Mouse (Mus musculus): ENCODE measurements around the gene Kdm8. TPM values are rescaled to one million over a fixed set of nuclear protein-coding genes. Genes with fewer than 3 reads are reported as not detected.

The Kdm8 gene
- polyA plus RNA-seq, 1 experiment from 2014 or later, result 6.3 TPM

DNA sequence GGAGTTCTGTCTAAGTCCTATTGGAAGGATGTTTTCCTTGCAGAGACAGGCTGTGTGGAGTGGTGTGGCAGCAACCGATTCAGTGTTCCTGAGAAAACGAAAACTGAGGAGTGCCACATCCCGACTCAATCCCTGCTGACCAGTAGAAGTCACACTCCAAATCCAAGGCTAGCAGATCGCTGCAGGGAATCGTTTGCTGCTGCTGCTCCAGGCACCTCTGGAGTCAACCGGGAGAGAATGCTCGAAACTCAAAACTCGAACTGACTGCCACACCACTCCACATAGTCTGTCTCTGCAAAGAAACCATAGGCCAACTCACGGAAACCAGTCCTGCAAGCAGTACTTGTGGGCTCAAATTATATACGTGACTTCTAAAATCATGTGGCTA is 406 bp upstream of the Kdm8 start:
- no peaks in the 10 kb centered on the region for H3K36me3 ChIP-seq (ENCODE audit: control insufficient read depth, insufficient read depth)
- peak overlapping the region; percentile 79 for H3K4me3 ChIP-seq (ENCODE audit: low read length)
- 25% methylated on average over 10 of the region's 10 CpGs for WGBS
- peak overlapping the region; percentile 88 for H3K4me2 ChIP-seq (ENCODE audit: low read depth, low read length)
- peak overlapping the region; percentile 87 for H3K9ac ChIP-seq (ENCODE audit: low read length)
- peak overlapping the region; percentile 97 for H3K27ac ChIP-seq (ENCODE audit: low read length)
- peaks cover 10% of the 10 kb centered on the region for H3K4me1 ChIP-seq (ENCODE audit: control insufficient read depth, insufficient read depth, low read length)
- no peaks in the 10 kb centered on the region for H3K27me3 ChIP-seq (ENCODE audit: control insufficient read depth, insufficient read depth, low read length)
- peak; percentile 4; the same call in 1 of the 2 replicates for ATAC-seq (replicated peaks; ENCODE audit: extremely low read depth, insufficient read depth, low FRiP score)
- H3K9me3 ChIP-seq (replicated peaks; ENCODE audit: control insufficient read depth, low read length), result peaks cover 4% of the 10 kb centered on the region

DNA sequence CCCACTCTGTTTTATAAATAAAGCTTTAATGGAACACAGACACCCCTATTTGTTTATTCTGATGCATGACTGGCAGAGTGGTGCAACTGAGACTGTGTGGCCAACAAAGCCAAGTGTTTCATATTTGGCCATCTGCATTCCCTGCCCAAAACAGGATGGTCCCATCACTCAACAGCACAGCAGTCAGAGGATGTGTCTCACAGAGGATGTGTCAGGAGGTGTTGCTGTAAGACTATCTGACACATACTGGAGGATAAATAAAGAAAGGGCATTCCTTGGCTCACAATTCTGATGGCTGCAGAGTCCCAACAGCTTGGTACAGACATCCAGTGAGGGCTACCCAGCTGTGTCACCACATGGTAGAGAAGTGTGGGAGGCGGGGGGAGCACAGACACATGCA is 6.2 kb downstream of the Kdm8 start:
- no peaks in the 10 kb centered on the region for H3K9me3 ChIP-seq (replicated peaks; ENCODE audit: control insufficient read depth, low read length)
- H3K36me3 ChIP-seq (ENCODE audit: control insufficient read depth, insufficient read depth), result 0 out of 2 replicates have a peak, but pooled peaks cover 4% of the 10 kb centered on the region
- 68% methylated on average over 1 of the region's 1 CpGs for WGBS
- no peak overlapping the region for H3K4me2 ChIP-seq (ENCODE audit: low read depth, low read length)
- no peaks in the 10 kb centered on the region for H3K27me3 ChIP-seq (ENCODE audit: control insufficient read depth, insufficient read depth, low read length)
- ATAC-seq (replicated peaks; ENCODE audit: extremely low read depth, insufficient read depth, low FRiP score), result no peak
- no peak overlapping the region for H3K4me3 ChIP-seq (ENCODE audit: low read length)
- no peak overlapping the region for H3K27ac ChIP-seq (ENCODE audit: low read length)
- H3K4me1 ChIP-seq (ENCODE audit: control insufficient read depth, insufficient read depth, low read length), result peaks cover under 1% of the 10 kb centered on the region
- H3K9ac ChIP-seq (ENCODE audit: low read length), result no peak overlapping the region

DNA sequence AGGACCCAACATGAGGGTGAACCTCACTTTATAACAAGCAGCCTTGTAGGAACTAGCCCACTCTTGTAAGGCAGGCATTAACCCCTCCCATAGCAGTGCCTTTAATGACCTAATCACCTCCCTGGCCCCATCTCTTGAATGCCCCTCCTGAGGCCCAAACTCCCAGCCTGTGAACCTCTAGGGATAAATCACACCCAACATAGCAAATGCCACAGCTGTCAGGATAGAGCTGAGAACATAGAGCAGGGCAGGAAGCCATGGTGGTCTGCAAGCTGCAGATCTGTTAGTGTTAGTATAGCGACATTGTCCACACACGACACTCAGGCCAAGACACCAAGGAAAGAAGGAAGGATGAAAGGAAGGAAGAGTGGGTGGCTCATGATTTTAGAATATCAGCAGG is 6.6 kb downstream of the Kdm8 start:
- 65% methylated on average over 2 of the region's 2 CpGs for WGBS
- ATAC-seq (replicated peaks; ENCODE audit: extremely low read depth, insufficient read depth, low FRiP score), result no peak
- Histone ChIP-seq H3K4me3 (ENCODE audit: low read length) (no peak overlapping the region), H3K9ac (ENCODE audit: low read length) (no peak overlapping the region), H3K27ac (ENCODE audit: low read length) (no peak overlapping the region), H3K4me2 (ENCODE audit: low read depth, low read length) (no peak overlapping the region), H3K4me1 (ENCODE audit: control insufficient read depth, insufficient read depth, low read length) (no peaks in the 10 kb centered on the region), H3K36me3 (ENCODE audit: control insufficient read depth, insufficient read depth) (0 out of 2 replicates have a peak, but pooled peaks cover 4% of the 10 kb centered on the region), H3K9me3 (replicated peaks; ENCODE audit: control insufficient read depth, low read length) (no peaks in the 10 kb centered on the region), H3K27me3 (ENCODE audit: control insufficient read depth, insufficient read depth, low read length) (no peaks in the 10 kb centered on the region)

DNA sequence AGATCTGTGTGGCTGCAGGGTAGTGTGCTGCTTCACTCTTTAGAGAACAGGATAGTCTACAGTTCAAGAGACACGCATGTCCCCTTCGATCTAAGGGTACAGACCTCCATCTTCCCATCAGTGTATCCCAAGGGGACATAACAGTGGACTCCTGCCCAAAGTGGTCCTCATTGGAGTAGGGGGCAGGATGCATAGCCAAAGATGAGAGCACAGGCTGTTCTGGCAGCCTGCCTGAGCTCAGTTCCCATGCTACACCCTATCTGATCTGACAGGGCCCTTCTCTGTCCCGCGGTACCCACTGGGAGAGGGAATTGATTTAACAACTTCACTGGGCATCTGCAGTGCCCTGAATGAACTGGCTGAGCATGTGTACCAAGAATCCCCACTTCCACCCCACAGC is 9.2 kb downstream of the Kdm8 start:
- Histone ChIP-seq H3K36me3 (ENCODE audit: control insufficient read depth, insufficient read depth) (0 out of 2 replicates have a peak, but pooled peaks cover 4% of the 10 kb centered on the region), H3K27ac (ENCODE audit: low read length) (no peak overlapping the region), H3K9ac (ENCODE audit: low read length) (no peak overlapping the region), H3K4me2 (ENCODE audit: low read depth, low read length) (no peak overlapping the region), H3K27me3 (ENCODE audit: control insufficient read depth, insufficient read depth, low read length) (no peaks in the 10 kb centered on the region), H3K4me1 (ENCODE audit: control insufficient read depth, insufficient read depth, low read length) (no peaks in the 10 kb centered on the region), H3K4me3 (ENCODE audit: low read length) (no peak overlapping the region), H3K9me3 (replicated peaks; ENCODE audit: control insufficient read depth, low read length) (no peaks in the 10 kb centered on the region)
- 85% methylated on average over 4 of the region's 4 CpGs for WGBS
- ATAC-seq (replicated peaks; ENCODE audit: extremely low read depth, insufficient read depth, low FRiP score), result no peak

DNA sequence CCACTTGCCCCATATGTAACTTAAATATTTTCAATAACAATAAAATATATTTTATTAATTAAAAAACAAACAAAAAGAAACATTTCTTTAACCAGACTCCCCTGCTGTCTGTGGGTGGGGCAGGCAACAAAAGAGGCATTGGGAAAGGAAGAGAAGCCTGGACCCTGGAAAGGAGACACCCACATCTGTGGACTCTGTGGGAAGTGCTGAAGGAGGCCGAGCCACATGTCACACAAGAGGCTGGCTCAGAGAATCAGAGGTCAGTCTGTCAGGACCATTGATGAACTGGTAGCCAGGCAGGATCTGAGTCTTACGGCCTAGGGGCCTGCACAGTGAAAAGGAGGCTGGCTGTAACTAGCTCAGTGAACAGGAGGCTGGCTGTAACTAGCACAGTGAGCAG is 17.7 kb downstream of the Kdm8 start:
- no peaks in the 10 kb centered on the region for H3K4me1 ChIP-seq (ENCODE audit: control insufficient read depth, insufficient read depth, low read length)
- H3K9ac ChIP-seq (ENCODE audit: low read length), result no peak overlapping the region
- ATAC-seq (replicated peaks; ENCODE audit: extremely low read depth, insufficient read depth, low FRiP score), result no peak
- no peak overlapping the region for H3K4me2 ChIP-seq (ENCODE audit: low read depth, low read length)
- H3K36me3 ChIP-seq (ENCODE audit: control insufficient read depth, insufficient read depth), result peaks cover 12% of the 10 kb centered on the region
- no peaks in the 10 kb centered on the region for H3K9me3 ChIP-seq (replicated peaks; ENCODE audit: control insufficient read depth, low read length)
- H3K27me3 ChIP-seq (ENCODE audit: control insufficient read depth, insufficient read depth, low read length), result no peaks in the 10 kb centered on the region
- no peak overlapping the region for H3K4me3 ChIP-seq (ENCODE audit: low read length)
- 73% methylated on average over 2 of the region's 2 CpGs for WGBS
- H3K27ac ChIP-seq (ENCODE audit: low read length), result no peak overlapping the region

DNA sequence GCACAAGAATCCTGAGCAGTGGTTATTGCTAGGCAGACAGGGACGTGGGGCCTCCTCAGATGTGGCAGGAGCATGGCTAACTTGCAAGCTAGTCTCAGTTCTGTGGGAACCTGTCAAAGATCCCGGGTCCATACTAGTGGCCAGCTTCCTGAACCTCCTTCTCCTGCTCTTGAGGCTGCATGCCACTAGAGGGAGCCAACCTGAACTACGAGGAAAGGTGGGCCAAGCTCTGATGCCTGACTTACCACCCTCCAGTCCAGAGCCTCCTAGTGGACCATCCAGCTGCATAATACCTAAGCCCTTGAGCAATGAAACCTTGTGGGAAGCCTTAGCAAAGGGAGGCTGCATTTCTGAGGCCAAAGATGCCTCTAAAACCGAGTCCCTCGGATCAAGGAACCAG is 25.5 kb downstream of the Kdm8 start:
- 24% methylated on average over 5 of the region's 5 CpGs for WGBS
- Histone ChIP-seq H3K9ac (ENCODE audit: low read length) (no peak overlapping the region), H3K27me3 (ENCODE audit: control insufficient read depth, insufficient read depth, low read length) (no peaks in the 10 kb centered on the region), H3K27ac (ENCODE audit: low read length) (no peak overlapping the region), H3K4me1 (ENCODE audit: control insufficient read depth, insufficient read depth, low read length) (peaks cover 25% of the 10 kb centered on the region), H3K4me2 (ENCODE audit: low read depth, low read length) (no peak overlapping the region), H3K36me3 (ENCODE audit: control insufficient read depth, insufficient read depth) (peaks cover 31% of the 10 kb centered on the region), H3K9me3 (replicated peaks; ENCODE audit: control insufficient read depth, low read length) (no peaks in the 10 kb centered on the region), H3K4me3 (ENCODE audit: low read length) (no peak overlapping the region)
- 0 out of 2 replicates have a peak, but pooled peaks have one; percentile 7 for ATAC-seq (replicated peaks; ENCODE audit: extremely low read depth, insufficient read depth, low FRiP score)

DNA sequence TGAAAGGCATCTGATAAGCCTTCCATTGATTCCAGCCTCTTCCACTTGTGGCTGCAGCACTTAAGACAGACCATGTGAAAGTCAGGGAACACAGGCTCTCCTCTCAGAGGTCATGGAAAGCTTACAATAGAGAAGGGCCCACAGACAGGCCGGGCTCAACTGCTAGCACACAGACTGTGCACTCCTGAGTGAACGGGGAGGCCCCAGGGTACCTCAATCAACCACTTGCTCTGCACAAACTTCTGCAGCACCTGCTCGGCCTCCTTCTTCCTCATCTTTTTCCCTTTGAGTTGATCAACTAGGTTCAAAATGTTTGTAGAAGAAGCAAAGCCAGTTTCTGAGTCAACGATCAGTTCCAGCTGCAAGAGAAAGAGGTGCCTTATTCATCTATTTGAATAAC is 26.4 kb downstream of the Kdm8 start:
- Histone ChIP-seq H3K4me2 (ENCODE audit: low read depth, low read length) (no peak overlapping the region), H3K36me3 (ENCODE audit: control insufficient read depth, insufficient read depth) (peaks cover 29% of the 10 kb centered on the region), H3K27me3 (ENCODE audit: control insufficient read depth, insufficient read depth, low read length) (no peaks in the 10 kb centered on the region), H3K4me3 (ENCODE audit: low read length) (no peak overlapping the region), H3K9ac (ENCODE audit: low read length) (no peak overlapping the region), H3K9me3 (replicated peaks; ENCODE audit: control insufficient read depth, low read length) (no peaks in the 10 kb centered on the region), H3K27ac (ENCODE audit: low read length) (no peak overlapping the region), H3K4me1 (ENCODE audit: control insufficient read depth, insufficient read depth, low read length) (peaks cover 35% of the 10 kb centered on the region)
- no peak for ATAC-seq (replicated peaks; ENCODE audit: extremely low read depth, insufficient read depth, low FRiP score)
- WGBS, result 79% methylated on average over 4 of the region's 4 CpGs

DNA sequence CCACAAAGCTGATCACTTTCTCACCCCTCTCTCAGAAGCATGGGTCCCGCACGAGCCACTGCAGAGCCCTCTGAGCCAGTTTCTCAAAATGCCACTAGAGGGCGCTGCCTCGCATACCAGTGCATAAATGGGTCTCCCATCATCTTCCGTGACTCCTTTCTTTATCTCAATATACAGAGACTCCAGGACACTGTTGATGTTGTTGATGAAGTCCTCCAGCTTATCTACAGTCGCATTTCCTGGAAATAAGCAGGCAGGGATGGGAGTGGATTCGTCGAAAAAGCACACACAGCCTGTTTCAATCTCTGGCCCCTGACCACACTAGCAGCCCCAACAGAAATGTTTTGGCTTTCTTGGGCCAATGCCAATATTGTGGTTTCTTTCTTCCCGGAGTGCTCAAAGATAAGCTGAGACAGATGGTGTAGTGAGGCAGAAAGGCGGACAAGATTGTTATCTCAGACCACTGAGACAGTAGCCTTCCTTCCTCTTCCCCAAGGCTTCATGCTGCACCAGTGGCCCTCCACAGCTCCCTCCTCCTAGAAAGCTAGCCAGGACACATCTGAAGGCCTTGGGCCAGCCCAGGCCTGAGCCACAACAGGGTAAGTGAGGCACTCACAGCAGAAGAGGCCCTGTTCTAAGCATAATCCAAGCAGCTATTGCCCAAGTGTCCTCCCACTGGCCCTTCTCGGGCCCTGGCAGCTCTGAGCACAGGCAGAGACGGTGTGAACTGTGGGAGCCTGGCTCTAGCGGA is 27.7 kb downstream of the Kdm8 start:
- no peaks in the 10 kb centered on the region for H3K9me3 ChIP-seq (replicated peaks; ENCODE audit: control insufficient read depth, low read length)
- ATAC-seq (replicated peaks; ENCODE audit: extremely low read depth, insufficient read depth, low FRiP score), result peak; percentile 46; the same call in 1 of the 2 replicates
- H3K4me3 ChIP-seq (ENCODE audit: low read length), result no peak overlapping the region
- peak overlapping the region; percentile 49; the same call in 1 of the 2 replicates for H3K9ac ChIP-seq (ENCODE audit: low read length)
- H3K27me3 ChIP-seq (ENCODE audit: control insufficient read depth, insufficient read depth, low read length), result no peaks in the 10 kb centered on the region
- peaks cover 46% of the 10 kb centered on the region for H3K4me1 ChIP-seq (ENCODE audit: control insufficient read depth, insufficient read depth, low read length)
- peak overlapping the region; percentile 86 for H3K27ac ChIP-seq (ENCODE audit: low read length)
- peaks cover 19% of the 10 kb centered on the region for H3K36me3 ChIP-seq (ENCODE audit: control insufficient read depth, insufficient read depth)
- 20% methylated on average over 13 of the region's 13 CpGs for WGBS
- H3K4me2 ChIP-seq (ENCODE audit: low read depth, low read length), result peak overlapping the region; percentile 44

DNA sequence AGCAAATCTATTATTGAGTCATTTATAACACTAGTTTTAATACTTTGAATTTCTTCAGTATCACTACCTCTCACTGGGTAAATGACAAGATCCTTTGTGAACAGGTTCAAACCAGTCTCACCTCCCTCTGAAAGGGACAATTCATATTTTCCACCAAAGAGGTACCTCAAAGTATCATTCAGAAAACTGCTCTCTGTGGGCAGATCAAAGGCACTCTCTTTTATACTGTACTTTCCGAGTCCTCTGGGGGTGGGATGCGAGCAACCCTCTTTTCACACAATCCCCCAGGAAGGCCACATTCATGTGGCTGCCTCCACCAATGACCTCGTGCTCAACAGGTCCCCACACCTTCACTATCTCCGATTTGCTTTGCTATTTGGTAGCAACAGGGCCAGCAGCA is 30.1 kb downstream of the Kdm8 start:
- H3K27me3 ChIP-seq (ENCODE audit: control insufficient read depth, insufficient read depth, low read length), result no peaks in the 10 kb centered on the region
- H3K4me3 ChIP-seq (ENCODE audit: low read length), result no peak overlapping the region
- H3K27ac ChIP-seq (ENCODE audit: low read length), result peak overlapping the region; percentile 91
- H3K4me2 ChIP-seq (ENCODE audit: low read depth, low read length), result no peak overlapping the region
- no peaks in the 10 kb centered on the region for H3K9me3 ChIP-seq (replicated peaks; ENCODE audit: control insufficient read depth, low read length)
- H3K4me1 ChIP-seq (ENCODE audit: control insufficient read depth, insufficient read depth, low read length), result peaks cover 55% of the 10 kb centered on the region
- H3K36me3 ChIP-seq (ENCODE audit: control insufficient read depth, insufficient read depth), result peaks cover 7% of the 10 kb centered on the region
- WGBS, result 67% methylated on average over 4 of the region's 4 CpGs
- ATAC-seq (replicated peaks; ENCODE audit: extremely low read depth, insufficient read depth, low FRiP score), result no peak
- no peak overlapping the region; the same call in 1 of the 2 replicates for H3K9ac ChIP-seq (ENCODE audit: low read length)
